Mouse (Mus musculus) hindbrain, embryonic 16.5 days (tissue): ENCODE results near the gene Ifitm5. TPM values are rescaled to one million over a fixed set of nuclear protein-coding genes. Genes with fewer than 3 reads are reported as not detected.

Experiments
- ATAC-seq: fragments of 200-750 bp; cut with Nextera tagmentation; 2 replicates; pipeline ENCODE4 v1.8.0; 2017; ENCODE audit warnings: moderate TSS enrichment, moderate library complexity
- H3K27ac ChIP-seq: fragments of 300-500 bp; sonication (generic); 2 replicates; pipeline ENCODE4 v1.5.1; 2014; ENCODE audit warnings: low read depth, mild to moderate bottlenecking, control low read depth, low read length, moderate library complexity
- H3K27me3 ChIP-seq: fragments of 300-500 bp; sonication (generic); replicated peaks from 2 replicates; pipeline ENCODE4 v1.6.1; 2014; ENCODE audit warnings: low read length; ENCODE audit not compliant: control insufficient read depth, insufficient read depth
- H3K36me3 ChIP-seq: fragments of 300-500 bp; sonication (generic); 2 replicates; pipeline ENCODE4 v1.6.1; 2014; ENCODE audit warnings: mild to moderate bottlenecking, low read length, moderate library complexity, mixed read lengths; ENCODE audit not compliant: control insufficient read depth, insufficient read depth
- H3K4me1 ChIP-seq: fragments of 300-500 bp; sonication (generic); 2 replicates; pipeline ENCODE4 v1.6.1; 2014; ENCODE audit warnings: low read depth, low read length; ENCODE audit not compliant: control insufficient read depth, insufficient read depth
- H3K4me2 ChIP-seq: fragments of 300-500 bp; sonication (generic); 2 replicates; pipeline ENCODE4 v1.6.1; 2014; ENCODE audit warnings: mild to moderate bottlenecking, low read length, control low read depth, moderate library complexity
- H3K4me3 ChIP-seq: fragments of 300-500 bp; sonication (generic); 2 replicates; pipeline ENCODE4 v1.5.1; 2014; ENCODE audit warnings: mild to moderate bottlenecking, low read length, control low read depth, moderate library complexity
- H3K9ac ChIP-seq: fragments of 300-500 bp; sonication (generic); 2 replicates; pipeline ENCODE4 v1.6.1; 2014; ENCODE audit warnings: low read depth, mild to moderate bottlenecking, control low read depth, low read length, moderate library complexity
- H3K9me3 ChIP-seq: fragments of 300-500 bp; sonication (generic); 2 replicates; pipeline ENCODE4 v1.6.1; 2014; ENCODE audit warnings: mild to moderate bottlenecking, low read length, moderate library complexity; ENCODE audit not compliant: control insufficient read depth
- WGBS: fragments of 180-500 bp; shearing (Covaris S2); extraction: QIAGEN DNeasy Blood & Tissue Kit; methylation state at CpG from one replicate; pipeline ENCODE4 v1.1.7; 2014; 5-methylcytosine and 5-hydroxymethylcytosine counted together
- polyA plus RNA-seq: library from polyadenylated mRNA; unstranded; fragments of >200 nt; fragmentation: Nextera tagmentation; extraction: Ambion mirVana; gene quantifications from 2 replicates; pipeline ENCODE4 v1.2.1, GENCODE M21; 2015

Ifitm5 gene
- polyA plus RNA-seq, 1 experiment from 2014 or later, result 0.49 TPM

DNA sequence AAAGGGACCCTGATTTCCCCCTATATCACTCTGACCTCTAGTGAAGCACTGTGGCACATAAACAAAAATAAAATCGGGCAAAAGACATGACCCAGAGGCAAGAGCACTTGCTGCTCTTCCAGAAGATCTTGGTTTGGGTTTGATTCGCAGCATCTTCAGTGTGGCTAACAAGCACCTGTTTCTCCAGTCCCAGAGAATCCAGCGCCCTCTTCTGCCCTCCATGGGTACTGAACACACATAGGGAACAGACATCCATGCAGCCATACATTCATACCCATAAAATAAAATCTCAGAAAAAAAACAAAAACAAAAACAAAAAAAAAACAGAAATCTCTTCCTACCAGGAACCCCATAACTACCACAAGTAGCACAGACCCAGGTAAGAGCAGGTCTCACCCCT lies 11.7 kb downstream of the Ifitm5 start:
- no peak overlapping the region for H3K27ac ChIP-seq
- WGBS, result 38% methylated on average over 3 of the region's 3 CpGs
- ATAC-seq, result no peak
- no peak overlapping the region for H3K4me3 ChIP-seq
- no peaks in the 10 kb centered on the region for H3K9me3 ChIP-seq
- no peaks in the 10 kb centered on the region; the same call in 1 of the 2 replicates for H3K4me1 ChIP-seq
- no peak overlapping the region for H3K9ac ChIP-seq
- H3K36me3 ChIP-seq, result no peaks in the 10 kb centered on the region
- no peaks in the 10 kb centered on the region for H3K27me3 ChIP-seq
- no peak overlapping the region for H3K4me2 ChIP-seq

DNA sequence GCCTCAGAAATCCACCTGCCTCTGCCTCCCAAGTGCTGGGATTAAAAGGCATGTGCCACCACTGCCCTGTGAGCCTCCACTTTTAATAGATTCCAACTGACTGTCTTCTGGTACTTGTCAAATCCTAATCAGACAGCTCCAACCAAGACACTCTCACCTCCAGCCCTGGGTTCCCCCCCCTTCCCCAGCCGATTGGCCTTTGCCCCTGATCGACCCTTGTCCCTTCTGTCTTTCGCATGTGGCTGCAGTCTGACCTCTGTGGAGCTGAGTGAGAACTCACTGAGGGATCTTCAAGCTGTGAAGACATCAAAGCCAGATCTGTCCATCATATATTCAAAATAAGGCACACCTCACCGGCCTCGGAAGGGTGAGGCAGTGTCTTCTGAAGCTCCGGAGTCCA lies 22.9 kb downstream of the Ifitm5 start:
- Histone ChIP-seq H3K36me3 (no peaks in the 10 kb centered on the region), H3K4me1 (peaks cover 12% of the 10 kb centered on the region), H3K9ac (no peak overlapping the region), H3K27ac (no peak overlapping the region), H3K27me3 (peaks cover 22% of the 10 kb centered on the region), H3K9me3 (no peaks in the 10 kb centered on the region), H3K4me2 (no peak overlapping the region), H3K4me3 (no peak overlapping the region)
- ATAC-seq, result no peak
- WGBS, result 86% methylated on average over 6 of the region's 6 CpGs

DNA sequence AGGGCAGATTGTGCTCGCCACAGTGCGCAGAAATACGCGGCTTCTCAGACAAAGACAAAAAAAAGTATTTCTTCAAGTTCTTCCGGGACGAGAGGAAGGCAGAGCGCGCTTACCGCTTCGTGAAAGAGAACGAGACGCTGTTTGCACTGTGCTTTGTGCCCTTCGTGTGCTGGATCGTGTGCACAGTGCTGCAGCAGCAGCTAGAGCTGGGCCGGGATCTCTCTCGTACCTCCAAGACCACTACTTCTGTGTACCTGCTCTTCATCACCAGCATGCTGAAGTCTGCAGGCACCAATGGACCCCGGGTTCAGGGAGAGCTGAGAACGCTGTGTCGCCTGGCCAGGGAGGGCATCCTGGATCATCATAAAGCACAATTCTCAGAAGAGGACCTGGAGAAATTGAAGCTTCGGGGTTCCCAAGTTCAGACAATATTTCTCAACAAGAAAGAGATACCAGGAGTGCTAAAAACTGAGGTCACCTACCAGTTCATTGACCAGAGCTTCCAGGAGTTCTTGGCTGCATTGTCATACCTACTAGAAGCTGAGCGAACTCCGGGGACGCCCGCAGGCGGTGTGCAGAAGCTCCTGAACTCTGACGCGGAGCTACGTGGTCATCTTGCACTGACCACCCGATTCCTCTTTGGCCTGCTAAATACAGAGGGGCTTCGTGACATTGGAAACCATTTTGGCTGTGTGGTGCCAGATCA lies 26.9 kb downstream of the Ifitm5 start:
- peak overlapping the region; percentile 98 for H3K4me2 ChIP-seq
- H3K36me3 ChIP-seq, result no peaks in the 10 kb centered on the region
- 20% methylated on average over 30 of the region's 30 CpGs for WGBS
- H3K9ac ChIP-seq, result peak overlapping the region; percentile 58
- no peaks in the 10 kb centered on the region for H3K9me3 ChIP-seq
- ATAC-seq, result peak; percentile 72
- no peak overlapping the region for H3K27ac ChIP-seq
- peaks cover 52% of the 10 kb centered on the region for H3K27me3 ChIP-seq
- peaks cover 18% of the 10 kb centered on the region for H3K4me1 ChIP-seq
- peak overlapping the region; percentile 50 for H3K4me3 ChIP-seq

DNA sequence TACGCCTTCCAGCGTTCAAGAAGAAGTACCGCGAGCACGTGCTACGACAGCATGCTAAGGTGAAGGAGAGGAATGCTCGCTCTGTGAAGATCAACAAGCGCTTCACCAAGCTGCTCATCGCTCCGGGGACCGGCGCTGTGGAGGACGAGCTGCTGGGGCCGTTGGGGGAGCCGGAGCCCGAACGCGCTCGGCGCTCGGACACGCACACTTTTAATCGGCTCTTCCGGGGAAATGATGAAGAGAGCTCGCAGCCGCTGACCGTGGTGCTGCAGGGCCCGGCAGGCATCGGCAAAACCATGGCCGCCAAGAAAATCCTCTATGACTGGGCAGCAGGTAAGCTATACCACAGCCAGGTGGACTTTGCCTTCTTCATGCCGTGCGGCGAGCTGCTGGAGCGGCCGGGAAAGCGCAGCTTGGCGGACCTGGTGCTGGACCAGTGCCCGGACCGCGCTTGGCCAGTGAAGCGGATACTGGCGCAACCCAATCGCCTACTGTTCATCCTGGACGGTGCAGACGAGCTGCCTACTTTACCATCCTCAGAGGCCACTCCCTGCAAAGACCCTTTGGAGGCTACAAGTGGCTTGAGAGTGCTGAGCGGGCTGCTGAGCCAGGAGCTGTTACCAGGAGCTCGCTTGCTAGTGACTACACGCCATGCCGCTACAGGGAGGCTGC lies 27.6 kb downstream of the Ifitm5 start:
- WGBS, result under 1% methylated on average over 49 of the region's 49 CpGs
- no peaks in the 10 kb centered on the region for H3K36me3 ChIP-seq
- peak overlapping the region; percentile 98 for H3K4me2 ChIP-seq
- peaks cover 53% of the 10 kb centered on the region for H3K27me3 ChIP-seq
- peaks cover 18% of the 10 kb centered on the region for H3K4me1 ChIP-seq
- H3K9ac ChIP-seq, result peak overlapping the region; percentile 58
- H3K27ac ChIP-seq, result no peak overlapping the region
- H3K4me3 ChIP-seq, result peak overlapping the region; percentile 50
- ATAC-seq, result peak; percentile 71
- no peaks in the 10 kb centered on the region for H3K9me3 ChIP-seq

DNA sequence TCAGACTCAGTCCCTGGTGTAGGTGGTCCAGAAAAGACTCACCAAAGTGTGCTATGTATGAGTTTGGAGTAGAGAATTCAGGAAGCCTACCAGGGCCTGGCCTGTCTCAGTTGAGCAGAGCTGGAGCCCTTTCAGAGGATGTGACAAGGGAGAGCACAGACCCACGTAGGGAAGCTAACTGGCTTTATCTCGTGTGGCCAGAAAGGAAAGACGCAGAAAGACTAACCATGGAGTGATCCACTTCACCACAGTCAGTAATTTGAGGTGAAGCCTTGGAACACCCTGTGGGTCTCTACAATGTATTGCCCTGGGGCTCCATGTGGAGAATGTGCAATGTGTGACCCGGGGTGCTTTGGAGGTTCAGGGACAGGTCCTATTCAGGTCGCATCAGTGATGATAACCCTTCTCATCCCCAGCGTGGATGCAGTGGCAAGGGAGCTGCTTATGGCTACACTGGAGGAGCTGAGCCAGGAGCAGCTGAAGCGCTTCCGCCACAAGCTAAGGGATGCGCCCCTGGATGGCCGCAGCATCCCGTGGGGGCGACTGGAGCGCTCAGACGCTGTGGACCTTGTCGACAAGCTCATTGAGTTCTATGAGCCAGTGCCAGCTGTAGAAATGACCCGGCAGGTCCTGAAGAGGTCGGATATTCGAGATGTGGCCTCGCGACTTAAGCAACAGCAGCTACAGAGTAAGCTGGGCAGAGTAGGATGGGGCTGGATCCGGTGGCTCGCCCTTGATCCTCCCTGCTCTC lies 28.7 kb downstream of the Ifitm5 start:
- Histone ChIP-seq H3K9ac (no peak overlapping the region), H3K4me1 (peaks cover 18% of the 10 kb centered on the region), H3K4me3 (no peak overlapping the region), H3K27me3 (peaks cover 53% of the 10 kb centered on the region), H3K27ac (no peak overlapping the region), H3K36me3 (no peaks in the 10 kb centered on the region), H3K4me2 (peak overlapping the region; percentile 98), H3K9me3 (no peaks in the 10 kb centered on the region)
- 30% methylated on average over 22 of the region's 22 CpGs for WGBS
- no peak for ATAC-seq

DNA sequence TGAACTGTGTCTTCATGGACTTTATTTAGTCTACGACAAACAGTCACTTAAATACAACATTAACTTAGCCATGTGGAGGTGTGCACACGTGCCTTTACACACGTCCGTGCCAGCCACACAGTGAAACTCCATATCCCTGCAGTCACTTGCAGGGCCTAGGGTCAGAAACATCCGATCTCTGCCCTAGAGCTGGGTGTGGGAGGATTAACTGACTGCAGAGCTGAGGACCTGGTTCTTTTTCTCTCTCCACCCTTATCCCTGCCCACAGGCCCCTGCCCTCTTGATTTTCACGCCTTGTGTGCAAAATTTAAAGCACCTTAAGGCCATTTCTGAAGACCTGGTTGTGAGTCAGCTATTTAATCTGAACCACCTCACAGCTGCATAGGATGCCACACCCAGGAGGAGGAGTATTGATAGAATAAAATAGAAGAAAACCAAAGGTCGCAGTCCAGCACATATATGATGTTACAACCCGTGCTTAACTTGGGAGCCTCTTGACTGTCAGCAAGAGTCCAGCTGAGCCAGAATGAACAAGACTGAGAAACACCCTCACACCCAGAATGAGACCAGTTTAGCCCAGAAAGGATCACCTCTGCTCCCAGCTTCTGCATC lies 29.6 kb downstream of the Ifitm5 start, which contains the start of gene Nlrp6:
Nlrp6 (plus strand) TSS at position 485 of the 612 bp plus-strand sequence.
- H3K27me3 ChIP-seq, result peaks cover 53% of the 10 kb centered on the region
- H3K9ac ChIP-seq, result no peak within 1 kb of the TSS; the same call in 1 of the 2 replicates
- no peak for ATAC-seq
- no peak within 1 kb of the TSS for H3K27ac ChIP-seq
- WGBS, result 81% methylated on average over 8 of the region's 8 CpGs
- H3K36me3 ChIP-seq, result no peaks in the 10 kb centered on the region
- H3K9me3 ChIP-seq, result no peaks in the 10 kb centered on the region
- peaks cover 18% of the 10 kb centered on the region for H3K4me1 ChIP-seq
- H3K4me3 ChIP-seq, result no peak within 1 kb of the TSS
- H3K4me2 ChIP-seq, result peak within 1 kb of the TSS; percentile 98; the same call in 1 of the 2 replicates

DNA sequence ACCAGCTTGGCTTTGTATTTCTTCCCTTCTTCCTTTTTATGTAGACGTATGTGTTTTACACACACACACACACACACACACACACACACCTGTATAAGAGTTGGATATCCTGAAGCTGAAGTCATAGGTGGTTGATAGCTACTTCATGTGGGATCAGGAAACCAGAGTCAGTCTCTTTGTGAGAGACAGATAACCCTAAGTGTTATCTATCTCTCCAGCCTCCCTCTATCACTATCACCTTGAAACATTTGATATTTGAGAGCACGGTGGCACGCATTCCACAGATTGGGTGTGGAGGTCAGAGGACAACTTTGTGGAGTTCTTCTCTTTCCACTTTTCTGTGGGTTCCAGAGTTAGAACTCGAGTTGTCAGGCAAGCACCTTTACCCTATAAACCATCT lies 30.2 kb downstream of the Ifitm5 start:
- peaks cover 18% of the 10 kb centered on the region for H3K4me1 ChIP-seq
- H3K9ac ChIP-seq, result no peak overlapping the region
- H3K27me3 ChIP-seq, result peaks cover 53% of the 10 kb centered on the region
- H3K36me3 ChIP-seq, result no peaks in the 10 kb centered on the region
- WGBS, result 78% methylated on average over 4 of the region's 4 CpGs
- H3K4me2 ChIP-seq, result no peak overlapping the region
- no peaks in the 10 kb centered on the region for H3K9me3 ChIP-seq
- H3K4me3 ChIP-seq, result no peak overlapping the region
- ATAC-seq, result no peak
- no peak overlapping the region for H3K27ac ChIP-seq

DNA sequence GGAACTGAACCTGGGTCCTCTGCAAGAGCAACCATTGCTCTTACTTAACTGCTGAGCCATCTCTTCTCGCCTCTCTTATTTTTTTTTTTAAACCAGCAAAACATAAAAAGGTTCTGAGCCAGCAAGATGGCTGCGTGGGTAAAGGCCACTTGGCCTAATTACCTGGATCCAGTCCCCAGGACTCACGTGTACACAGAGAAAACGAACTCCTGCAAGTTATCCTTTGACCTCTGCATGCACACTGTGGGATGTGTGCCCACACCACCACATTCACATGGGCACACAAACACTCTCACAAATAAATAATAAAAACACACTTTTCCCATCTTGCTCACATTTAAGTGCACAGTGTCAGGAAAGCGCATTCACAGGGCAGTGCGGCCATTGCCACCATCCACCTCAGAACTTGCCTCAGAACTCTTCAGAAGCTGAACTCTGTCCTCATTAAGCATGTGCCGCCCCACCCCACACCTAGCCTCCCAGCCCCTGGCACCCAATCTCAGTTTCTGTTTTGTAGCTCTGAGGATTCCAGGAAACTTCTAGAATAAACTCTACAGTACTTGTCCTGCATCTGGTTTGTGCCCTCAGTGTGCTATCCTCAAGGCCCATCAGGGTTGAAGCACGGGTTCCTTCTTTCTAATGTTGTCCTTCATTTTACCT lies 35.9 kb downstream of the Ifitm5 start:
- no peaks in the 10 kb centered on the region for H3K9me3 ChIP-seq
- no peaks in the 10 kb centered on the region for H3K36me3 ChIP-seq
- no peak overlapping the region for H3K9ac ChIP-seq
- H3K4me3 ChIP-seq, result no peak overlapping the region
- no peak overlapping the region for H3K27ac ChIP-seq
- no peak for ATAC-seq
- 85% methylated on average over 8 of the region's 8 CpGs for WGBS
- peaks cover 4% of the 10 kb centered on the region for H3K27me3 ChIP-seq
- no peak overlapping the region for H3K4me2 ChIP-seq
- no peaks in the 10 kb centered on the region for H3K4me1 ChIP-seq
